8 mouse cellular contexts compared by ENCODE assay signal in the genomic region with DNA sequence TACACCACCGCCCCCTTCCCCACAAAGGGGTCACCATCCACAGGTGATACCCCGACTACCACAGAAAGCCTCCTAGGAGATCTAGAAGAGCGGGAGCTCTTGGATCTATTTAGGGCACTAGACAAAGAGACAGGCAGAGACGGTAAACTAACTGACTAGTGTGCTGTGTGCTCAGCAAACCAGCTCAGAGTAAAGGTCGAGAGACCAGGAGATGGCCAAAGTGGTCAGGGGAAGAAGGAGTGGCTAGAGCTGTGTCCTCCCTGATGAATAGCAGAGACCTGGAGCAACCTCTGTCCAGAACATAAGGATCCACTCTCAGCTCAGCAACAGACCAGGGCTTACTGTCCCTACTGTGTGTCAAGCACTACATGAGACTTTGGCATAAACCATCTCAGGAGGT. TPM values are rescaled to one million over a fixed set of nuclear protein-coding genes. Genes with fewer than 3 reads are reported as not detected.
DNase-seq lines count a peak whose midpoint lies in the region; ATAC-seq and TF ChIP-seq lines count a peak whose summit lies in the region.

A gene (plus strand): TSS at position 306 of the 400 bp plus-strand sequence.

- no peak within 1 kb of the TSS for H3K9ac ChIP-seq in ES-E14 (ENCODE audit: insufficient read depth, low read depth, low read length, poor library complexity, severe bottlenecking)
- H3K9ac ChIP-seq in liver, embryonic 13.5 days: no peak within 1 kb of the TSS

- in situ Hi-C loops in ES-E14 (cut with MboI; ENCODE audit: low sequenced_read_pairs in 2 of 2, unreplicated experiment in 2 of 2): loop anchor here in 1 of 2 experiments (10.0 kb wide), 1 partner anchor 112 kb away; no protein-coding TSS in a partner anchor

- no peaks in the 10 kb centered on the region for H3K9me3 ChIP-seq in heart, embryonic 10.5 days
- H3K9me3 ChIP-seq in ES-E14 (ENCODE audit: control insufficient read depth, insufficient read depth, low read depth, low read length): no peaks in the 10 kb centered on the region
- H3K9me3 ChIP-seq in hindbrain, embryonic 10.5 days: no peaks in the 10 kb centered on the region
- H3K9me3 ChIP-seq in liver, embryonic 13.5 days (replicated peaks): no peaks in the 10 kb centered on the region

- H3K4me2 ChIP-seq in liver, embryonic 13.5 days: peak within 1 kb of the TSS; percentile 64; the same call in 1 of the 2 replicates

- DNase-seq in heart, embryonic 10.5 days (ENCODE audit: low spot score): no peak
- no peak for DNase-seq in heart, adult 8-10 months (ENCODE audit: low spot score)
- no peak for DNase-seq in ES-E14 (ENCODE audit: low read depth, low spot score)
- no peak for DNase-seq in hindbrain, embryonic 10.5 days (ENCODE audit: low spot score)
- no peak for DNase-seq in liver, embryonic 13.5 days
- no peak for DNase-seq in ovary, postnatal 36 days (ENCODE audit: low spot score)
- no peak for DNase-seq in layer of hippocampus, adult 2 months (ENCODE audit: low spot score in 2 of 2)
- no peak for DNase-seq in urinary bladder, postnatal 25 days (ENCODE audit: low spot score)

- peaks cover 41% of the 10 kb centered on the region for H3K27me3 ChIP-seq in heart, embryonic 10.5 days (ENCODE audit: insufficient read depth, poor library complexity, severe bottlenecking)
- H3K27me3 ChIP-seq in hindbrain, embryonic 10.5 days (ENCODE audit: insufficient read depth, poor library complexity, severe bottlenecking): peaks cover 72% of the 10 kb centered on the region
- peaks cover 33% of the 10 kb centered on the region for H3K27me3 ChIP-seq in liver, embryonic 13.5 days

- no peak within 1 kb of the TSS for H3K27ac ChIP-seq in heart, embryonic 10.5 days
- no peak within 1 kb of the TSS for H3K27ac ChIP-seq in ES-E14 (ENCODE audit: insufficient read depth, low read depth, low read length, poor library complexity, severe bottlenecking)
- H3K27ac ChIP-seq in hindbrain, embryonic 10.5 days: no peak within 1 kb of the TSS
- peak within 1 kb of the TSS; percentile 74 for H3K27ac ChIP-seq in liver, embryonic 13.5 days
- H3K27ac ChIP-seq in layer of hippocampus, adult 2 months: no peak within 1 kb of the TSS

- peak; percentile 39 for ATAC-seq in liver, embryonic 13.5 days (ENCODE audit: low read depth)

- 81% methylated on average over 5 of the region's 5 CpGs for WGBS in heart, embryonic 10.5 days
- 83% methylated on average over 5 of the region's 5 CpGs for WGBS in hindbrain, embryonic 10.5 days
- WGBS in liver, embryonic 13.5 days (ENCODE audit: insufficient replicate concordance): 67% methylated on average over 5 of the region's 5 CpGs

- no peak within 1 kb of the TSS for H3K4me3 ChIP-seq in heart, embryonic 10.5 days
- H3K4me3 ChIP-seq in ES-E14 (ENCODE audit: insufficient read depth in 1 of 2, low read depth in 1 of 2, low read length in 2 of 2, poor library complexity in 1 of 2, severe bottlenecking in 1 of 2): no peak within 1 kb of the TSS
- no peak within 1 kb of the TSS for H3K4me3 ChIP-seq in hindbrain, embryonic 10.5 days
- no peak within 1 kb of the TSS for H3K4me3 ChIP-seq in liver, embryonic 13.5 days (replicated peaks)
- H3K4me3 ChIP-seq in layer of hippocampus, adult 2 months: no peak within 1 kb of the TSS

- peaks cover 34% of the 10 kb centered on the region for H3K4me1 ChIP-seq in heart, embryonic 10.5 days
- peaks cover 1 to 10% of the 10 kb centered on the region in 2 experiments; a peak in 2 of 4 replicates for H3K4me1 ChIP-seq in ES-E14 (ENCODE audit: control insufficient read depth in 2 of 2, insufficient read depth in 2 of 2, low read length in 2 of 2, poor library complexity in 1 of 2)
- peaks cover 45% of the 10 kb centered on the region for H3K4me1 ChIP-seq in hindbrain, embryonic 10.5 days (replicated peaks)
- H3K4me1 ChIP-seq in liver, embryonic 13.5 days (replicated peaks): peaks cover 41% of the 10 kb centered on the region

- no peak for TF ChIP-seq CTCF in layer of hippocampus, adult 2 months (conservative IDR thresholded peaks at IDR 0.05)

- no peaks in the 10 kb centered on the region for H3K36me3 ChIP-seq in heart, embryonic 10.5 days
- H3K36me3 ChIP-seq in ES-E14 (ENCODE audit: control insufficient read depth, insufficient read depth, low read length, poor library complexity, severe bottlenecking): no peaks in the 10 kb centered on the region
- H3K36me3 ChIP-seq in hindbrain, embryonic 10.5 days: no peaks in the 10 kb centered on the region
- no peaks in the 10 kb centered on the region for H3K36me3 ChIP-seq in liver, embryonic 13.5 days

TF ChIP-seq in ES-E14, 5 proteins besides CTCF, POLR2A, EP300 and RAD21:
- TF ChIP-seq ZC3H11A (IDR thresholded peaks at IDR 0.05; ENCODE audit: borderline replicate concordance, low read depth, low read length): no peak
- TF ChIP-seq ZNF384 (IDR thresholded peaks at IDR 0.05; ENCODE audit: low read depth, low read length): no peak
- TF ChIP-seq CHD2 (IDR thresholded peaks at IDR 0.05; ENCODE audit: low read depth, low read length): no peak
- TF ChIP-seq MAFK (IDR thresholded peaks at IDR 0.05; ENCODE audit: insufficient read depth, low read depth, low read length): no peak
- no peak for TF ChIP-seq HCFC1 (IDR thresholded peaks at IDR 0.05; ENCODE audit: borderline replicate concordance, insufficient read depth, low read length)

RNA-seq across cellular contexts. Expression of the gene that starts here (rescaled TPM):
- 25.6 and 46.6 TPM in 2 replicates for polyA plus RNA-seq in heart, embryonic 10.5 days (2016; fragmentation: Nextera tagmentation; extraction: Ambion mirVana)
- 1 to 10 TPM; 4.9 to 7.8 (median 5.4) TPM for total RNA-seq in heart, adult 8-10 months (2022)
- 7.0 and 11.5 TPM in 2 replicates for total RNA-seq in ES-E14 (2012; rRNA removed)
- 29.2 and 30.2 TPM in 2 replicates for polyA plus RNA-seq in hindbrain, embryonic 10.5 days (2016; fragmentation: Nextera tagmentation; extraction: Ambion mirVana)
- polyA plus RNA-seq in liver, embryonic 13.5 days (2015; fragmentation: Nextera tagmentation; extraction: Ambion mirVana): 31.7 and 34.3 TPM in 2 replicates
- total RNA-seq in layer of hippocampus, adult 2 months (2021): 1 to 10 TPM; 4.3 to 4.9 TPM
